Mouse (Mus musculus) heart, adult 2 months (tissue): ENCODE data around the gene Primpol. TPM values are rescaled to one million over a fixed set of nuclear protein-coding genes. Genes with fewer than 3 reads are reported as not detected.

Source experiments
- DNase-seq, 2 experiments: peaks; one replicate each; pipeline ENCODE4 v3.0.0; 2021
- H3K27ac ChIP-seq: fragments of 200-600 bp; 2 replicates; pipeline ENCODE4 v1.8.1; 2022
- H3K27me3 ChIP-seq: fragments of 200-500 bp; 2 replicates; pipeline ENCODE4 v1.6.1; 2012; ENCODE audit warnings: mild to moderate bottlenecking, low read length, inconsistent platforms, mixed read lengths; ENCODE audit not compliant: control insufficient read depth, insufficient read depth
- H3K36me3 ChIP-seq: fragments of 200-500 bp; 2 replicates; pipeline ENCODE4 v1.6.1; 2012; ENCODE audit warnings: low read length, inconsistent platforms; ENCODE audit not compliant: control insufficient read depth, insufficient read depth
- H3K4me1 ChIP-seq: fragments of 200-500 bp; 2 replicates; pipeline ENCODE4 v1.6.1; 2011; ENCODE audit warnings: low read length; ENCODE audit not compliant: control insufficient read depth, insufficient read depth
- H3K4me3 ChIP-seq: fragments of 200-600 bp; 2 replicates; pipeline ENCODE4 v1.8.1; 2022
- H3K79me2 ChIP-seq: fragments of 200-500 bp; replicated peaks from 2 replicates; pipeline ENCODE4 v1.6.1; 2012; ENCODE audit warnings: mild to moderate bottlenecking, inconsistent platforms, low read length, moderate library complexity, mixed read lengths; ENCODE audit not compliant: control insufficient read depth, insufficient read depth
- H3K9ac ChIP-seq: fragments of 200-500 bp; 2 replicates; pipeline ENCODE4 v1.6.1; 2012; ENCODE audit warnings: low read depth, mild to moderate bottlenecking, control low read depth, inconsistent platforms, low read length, mixed read lengths
- CTCF ChIP-seq: fragments of 200-600 bp; IDR thresholded peaks from 2 replicates; pipeline ENCODE4 v1.8.1; 2022; ENCODE audit warnings: antibody characterized with exemption, mild to moderate bottlenecking, moderate library complexity
- EP300 ChIP-seq: fragments of 200-500 bp; IDR thresholded peaks from 2 replicates; pipeline ENCODE4 v1.6.1; 2011; ENCODE audit warnings: low read depth, low read length, control low read depth; ENCODE audit not compliant: insufficient read depth
- POLR2A ChIP-seq: fragments of 200-500 bp; IDR thresholded peaks from 2 replicates; pipeline ENCODE4 v1.6.1; 2011; ENCODE audit warnings: mild to moderate bottlenecking, low read depth, low read length, control low read depth; ENCODE audit not compliant: insufficient read depth
- WGBS: fragments of 180-500 bp; shearing (Covaris S2); methylation state at CpG from one replicate; pipeline ENCODE4 v1.1.7; 2018; 5-methylcytosine and 5-hydroxymethylcytosine counted together
- intact Hi-C: fragments of 180-260 bp; cut with DNase I; formaldehyde crosslinking; loops from one replicate; pipeline ENCODE4 v1.15.1; 2025
- polyA plus RNA-seq: library from polyadenylated mRNA; depleted of rRNA; stranded (reverse); fragments of >200 nt; gene quantifications from 2 replicates; pipeline ENCODE4 v1.2.3, GENCODE M21; 2012
- total RNA-seq, 2 experiments: library from RNA; stranded (reverse); gene quantifications; 2 replicates each; pipeline ENCODE4 v1.2.3; 2021

The Primpol gene
- total and polyA plus RNA-seq, 3 experiments: 0.86 to 2.4 (median 1.9) TPM

DNA sequence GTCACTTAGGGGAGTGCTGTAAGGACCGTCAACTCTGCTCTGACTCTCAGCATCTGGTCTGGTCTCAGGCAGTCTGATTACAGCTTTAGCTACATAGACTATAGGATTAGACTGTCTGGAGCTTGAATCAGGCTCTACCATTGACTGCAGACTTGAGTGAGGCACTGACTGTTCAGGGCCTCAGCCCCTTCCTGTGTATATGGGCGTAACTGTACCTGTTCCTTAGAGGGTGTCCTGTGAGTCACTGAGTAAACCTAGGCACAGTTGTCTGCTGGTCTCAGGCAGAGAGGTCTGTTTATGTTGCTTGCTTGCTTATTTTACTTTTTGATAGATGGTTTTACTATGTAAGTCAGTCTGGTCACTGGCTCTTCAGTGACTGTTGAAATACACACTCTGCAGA, 43.0 kb downstream of the Primpol start:
- H3K9ac ChIP-seq: no peak overlapping the region
- TF ChIP-seq EP300 (no peak), POLR2A (no peak), CTCF (no peak)
- no peaks in the 10 kb centered on the region for H3K79me2 ChIP-seq
- no peaks in the 10 kb centered on the region for H3K4me1 ChIP-seq
- H3K4me3 ChIP-seq: no peak overlapping the region
- H3K36me3 ChIP-seq: no peaks in the 10 kb centered on the region; the same call in 1 of the 2 replicates
- no peaks in the 10 kb centered on the region for H3K27me3 ChIP-seq
- no peak overlapping the region for H3K27ac ChIP-seq
- intact Hi-C loops: no loop called here
- no peak for DNase-seq
- 94% methylated on average over 2 of the region's 2 CpGs for WGBS

DNA sequence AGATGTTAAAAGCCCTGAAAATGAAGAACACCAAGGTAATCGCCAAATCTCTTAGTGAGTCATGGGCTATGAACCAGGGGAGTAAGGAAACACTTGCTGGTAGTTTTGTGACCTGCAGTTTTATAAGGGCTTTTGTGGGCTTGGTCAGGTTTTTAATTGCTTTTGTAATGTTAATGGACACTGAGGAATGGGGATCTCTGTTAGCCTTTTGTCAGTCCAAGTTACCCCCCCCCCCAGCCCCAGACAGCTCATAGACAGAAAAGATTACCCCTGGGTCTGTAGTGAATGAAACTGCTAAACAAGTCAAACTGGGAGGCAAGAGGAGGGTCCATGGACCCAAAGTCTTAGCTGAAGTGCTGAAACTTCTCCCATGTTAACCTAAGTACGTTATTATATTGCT, 43.6 kb downstream of the Primpol start:
- no peak overlapping the region for H3K27ac ChIP-seq
- intact Hi-C loops: no loop called here
- no peak overlapping the region for H3K4me3 ChIP-seq
- no peaks in the 10 kb centered on the region for H3K27me3 ChIP-seq
- H3K4me1 ChIP-seq: no peaks in the 10 kb centered on the region
- TF ChIP-seq POLR2A: no peak
- TF ChIP-seq CTCF: no peak
- no peak for TF ChIP-seq EP300
- no peak for DNase-seq
- H3K79me2 ChIP-seq: no peaks in the 10 kb centered on the region
- H3K36me3 ChIP-seq: no peaks in the 10 kb centered on the region; the same call in 1 of the 2 replicates
- 94% methylated on average over 2 of the region's 2 CpGs for WGBS
- H3K9ac ChIP-seq: no peak overlapping the region

DNA sequence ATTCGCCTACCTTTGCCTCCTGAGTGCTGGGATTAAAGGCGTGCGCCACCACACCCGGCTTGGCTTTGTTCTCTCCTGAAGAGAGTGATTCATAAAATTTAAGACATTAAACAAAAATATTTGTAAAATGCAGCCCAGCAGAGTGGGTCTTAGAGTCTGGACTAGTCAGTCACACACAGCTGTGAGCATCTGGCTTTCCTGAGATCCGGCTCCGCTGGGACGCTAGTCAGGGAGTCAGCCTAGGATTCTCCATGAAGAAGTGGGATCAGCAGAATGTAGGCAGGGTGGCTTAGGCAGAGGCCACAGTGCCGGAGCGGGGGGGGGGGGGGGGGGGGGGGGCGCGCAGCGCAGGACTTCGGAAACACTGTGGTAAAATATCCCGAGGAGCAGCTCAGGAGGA, 46.3 kb downstream of the Primpol start:
- Histone ChIP-seq H3K4me3 (no peak overlapping the region), H3K27ac (no peak overlapping the region), H3K27me3 (no peaks in the 10 kb centered on the region), H3K36me3 (no peaks in the 10 kb centered on the region), H3K9ac (no peak overlapping the region), H3K79me2 (no peaks in the 10 kb centered on the region), H3K4me1 (no peaks in the 10 kb centered on the region)
- DNase-seq: no peak
- WGBS: 76% methylated on average over 11 of the region's 14 CpGs
- intact Hi-C loops: no loop called here
- TF ChIP-seq EP300 (no peak), POLR2A (no peak), CTCF (no peak)

DNA sequence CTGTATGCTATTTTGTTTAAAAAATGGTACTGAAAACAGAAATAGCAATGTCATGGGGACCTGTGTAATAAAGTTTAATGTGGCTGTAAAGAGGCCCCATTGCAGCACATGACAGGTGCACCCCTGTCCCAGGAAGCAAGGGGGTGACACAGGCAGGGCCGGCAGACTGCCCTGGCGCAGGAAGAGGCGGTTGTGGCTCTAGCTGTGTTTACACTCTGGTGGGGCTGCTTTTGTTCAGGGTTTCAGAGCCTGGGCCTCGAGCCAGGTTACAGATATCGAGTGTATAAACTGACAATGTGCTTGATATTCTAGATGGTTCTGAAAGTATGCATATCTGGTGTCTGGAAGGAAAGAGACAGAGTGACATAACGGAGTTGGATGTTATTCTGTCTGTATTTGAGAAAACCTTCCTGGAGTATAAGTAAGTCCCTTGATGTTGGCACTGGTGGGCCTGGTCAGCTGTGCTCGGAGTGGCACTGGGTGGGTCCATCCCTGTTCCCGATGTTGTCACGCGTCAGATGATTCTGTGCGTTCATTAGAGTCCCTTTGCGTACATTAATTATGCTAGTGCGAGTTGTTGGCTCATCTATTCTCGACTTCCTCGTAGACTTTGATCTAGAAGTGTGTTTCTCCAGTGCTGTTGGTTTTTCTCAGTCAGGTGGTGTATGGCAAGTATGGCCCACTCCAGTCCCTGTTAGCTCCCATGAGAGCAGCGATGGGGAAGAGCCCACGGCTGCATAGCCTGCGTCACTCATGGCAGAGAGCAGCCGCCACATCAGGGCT, 47.2 kb downstream of the Primpol start:
- no peak for DNase-seq
- no peaks in the 10 kb centered on the region for H3K27me3 ChIP-seq
- no peak overlapping the region for H3K27ac ChIP-seq
- no peak overlapping the region for H3K9ac ChIP-seq
- TF ChIP-seq EP300 (no peak), POLR2A (no peak), CTCF (no peak)
- no peaks in the 10 kb centered on the region for H3K79me2 ChIP-seq
- intact Hi-C loops: no loop called here
- 75% methylated on average over 19 of the region's 19 CpGs for WGBS
- no peak overlapping the region for H3K4me3 ChIP-seq
- H3K4me1 ChIP-seq: no peaks in the 10 kb centered on the region
- no peaks in the 10 kb centered on the region for H3K36me3 ChIP-seq

DNA sequence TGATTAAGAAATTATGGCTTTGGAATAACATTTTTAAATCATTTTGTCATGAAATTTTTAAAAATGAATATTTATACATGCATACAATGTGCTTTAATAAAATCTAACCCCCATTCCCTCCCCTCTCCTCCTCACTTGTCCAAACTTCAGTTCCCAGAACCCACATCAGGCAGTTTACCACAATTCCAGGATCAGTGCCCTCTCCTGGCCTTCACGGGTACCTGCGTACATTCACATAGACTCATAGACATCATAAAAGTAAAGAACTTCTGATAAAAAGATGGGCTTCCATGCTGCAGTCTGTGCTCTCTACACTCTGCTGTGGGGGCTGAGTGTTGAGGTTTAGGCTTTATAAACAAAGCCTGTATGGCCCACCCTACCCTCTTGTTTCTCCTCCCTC, 48.1 kb downstream of the Primpol start:
- no peak overlapping the region for H3K27ac ChIP-seq
- H3K79me2 ChIP-seq: no peaks in the 10 kb centered on the region
- H3K36me3 ChIP-seq: no peaks in the 10 kb centered on the region
- H3K9ac ChIP-seq: no peak overlapping the region
- peak; percentile 30; the same call in 1 of the 2 replicates for TF ChIP-seq CTCF
- no peak for TF ChIP-seq EP300
- H3K27me3 ChIP-seq: no peaks in the 10 kb centered on the region
- intact Hi-C loops: no loop called here
- no peaks in the 10 kb centered on the region for H3K4me1 ChIP-seq
- DNase-seq: no peak
- H3K4me3 ChIP-seq: no peak overlapping the region
- 81% methylated on average over 2 of the region's 2 CpGs for WGBS

DNA sequence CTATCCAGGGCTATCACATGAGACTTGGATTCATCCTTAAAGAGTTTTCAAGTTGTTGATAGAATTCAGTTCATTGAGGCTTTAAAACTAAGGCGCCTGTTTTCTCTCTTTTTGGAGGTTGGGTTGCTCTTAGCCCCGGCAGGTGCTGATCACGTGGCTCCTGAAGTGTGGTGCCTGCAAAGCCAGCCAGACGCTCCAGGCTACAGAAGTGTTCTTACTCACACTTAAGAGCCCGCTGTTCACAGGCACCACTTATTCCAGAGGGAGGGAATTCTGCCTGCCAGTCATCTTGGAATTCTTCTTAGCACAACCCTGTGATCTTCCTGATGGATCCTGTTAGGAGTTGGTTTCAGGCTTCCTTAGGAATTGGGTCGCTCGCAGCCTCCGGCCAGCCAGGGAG, 49.1 kb downstream of the Primpol start:
- intact Hi-C loops: no loop called here
- H3K9ac ChIP-seq: no peak overlapping the region
- 87% methylated on average over 8 of the region's 8 CpGs for WGBS
- no peak overlapping the region for H3K27ac ChIP-seq
- no peak for DNase-seq
- no peaks in the 10 kb centered on the region for H3K36me3 ChIP-seq
- no peaks in the 10 kb centered on the region for H3K27me3 ChIP-seq
- H3K4me3 ChIP-seq: no peak overlapping the region
- no peaks in the 10 kb centered on the region for H3K79me2 ChIP-seq
- no peaks in the 10 kb centered on the region for H3K4me1 ChIP-seq
- TF ChIP-seq POLR2A (no peak), CTCF (no peak), EP300 (no peak)
